Mouse (Mus musculus) liver, embryonic 15.5 days (tissue): Measurements from ENCODE around the gene Ccdc116. TPM values are rescaled to one million over a fixed set of nuclear protein-coding genes. Genes with fewer than 3 reads are reported as not detected.
A peak's percentile ranks its signal among the peaks of the same experiment; 100 is the strongest.

Experiments used
- ATAC-seq: fragments of 200-750 bp; cut with Nextera tagmentation; 2 replicates; pipeline ENCODE4 v1.8.0; 2017; ENCODE audit warnings: moderate number of reproducible peaks, mild to moderate bottlenecking, moderate library complexity; ENCODE audit not compliant: insufficient read depth
- H3K27ac ChIP-seq: fragments of 300-500 bp; sonication (generic); replicated peaks from 2 replicates; pipeline ENCODE4 v1.5.1; 2015; ENCODE audit warnings: mild to moderate bottlenecking, inconsistent platforms
- H3K27me3 ChIP-seq: fragments of 300-500 bp; sonication (generic); 2 replicates; pipeline ENCODE4 v1.6.1; 2015; ENCODE audit warnings: mild to moderate bottlenecking, inconsistent platforms
- H3K36me3 ChIP-seq: fragments of 300-500 bp; sonication (generic); replicated peaks from 2 replicates; pipeline ENCODE4 v1.6.1; 2015; ENCODE audit warnings: moderate library complexity, mild to moderate bottlenecking, inconsistent platforms
- H3K4me1 ChIP-seq: fragments of 300-500 bp; sonication (generic); replicated peaks from 2 replicates; pipeline ENCODE4 v1.6.1; 2015; ENCODE audit warnings: inconsistent platforms
- H3K4me2 ChIP-seq: fragments of 300-500 bp; sonication (generic); 2 replicates; pipeline ENCODE4 v1.6.1; 2015; ENCODE audit warnings: moderate library complexity, mild to moderate bottlenecking, inconsistent platforms
- H3K4me3 ChIP-seq: fragments of 300-500 bp; sonication (generic); replicated peaks from 2 replicates; pipeline ENCODE4 v1.5.1; 2015; ENCODE audit warnings: mild to moderate bottlenecking, inconsistent platforms
- H3K9ac ChIP-seq: fragments of 300-500 bp; sonication (generic); 2 replicates; pipeline ENCODE4 v1.6.1; 2015; ENCODE audit warnings: moderate library complexity, mild to moderate bottlenecking, inconsistent platforms
- H3K9me3 ChIP-seq: fragments of 300-500 bp; sonication (generic); replicated peaks from 2 replicates; pipeline ENCODE4 v1.6.1; 2016; ENCODE audit warnings: inconsistent platforms
- WGBS: fragments of 180-500 bp; shearing (Covaris S2); methylation state at CpG from one replicate; pipeline ENCODE4 v1.1.7; 2015; ENCODE audit warnings: mixed read lengths; ENCODE audit not compliant: insufficient replicate concordance; 5-methylcytosine and 5-hydroxymethylcytosine counted together
- polyA plus RNA-seq: library from polyadenylated mRNA; unstranded; fragments of >200 nt; fragmentation: Nextera tagmentation; extraction: Ambion mirVana; gene quantifications from 2 replicates; pipeline ENCODE4 v1.2.1, GENCODE M21; 2015

Ccdc116 gene
- polyA plus RNA-seq, 1 experiment from 2014 or later, result 0.26 TPM

DNA sequence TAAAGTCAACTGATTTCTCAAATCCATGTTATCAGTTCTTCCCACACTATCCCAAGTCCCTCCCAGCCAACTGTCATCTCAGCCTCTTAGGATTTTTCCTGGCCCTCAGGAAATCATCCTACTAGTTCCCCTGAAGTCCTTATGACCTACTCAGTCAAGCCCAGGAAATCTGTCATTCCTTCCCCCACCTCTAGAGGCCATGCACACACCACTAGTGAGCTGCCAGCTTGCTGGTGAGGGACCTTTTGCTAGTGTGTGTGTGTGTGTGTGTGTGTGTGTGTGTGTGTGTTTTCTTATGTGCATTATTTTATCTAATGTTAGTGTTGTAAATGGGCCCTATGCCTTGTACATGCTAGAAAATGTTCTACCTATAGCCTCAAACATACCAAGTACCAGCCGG, 19.7 kb downstream of the Ccdc116 start:
- H3K27me3 ChIP-seq, result no peaks in the 10 kb centered on the region
- WGBS, result 91% methylated on average over 1 of the region's 1 CpGs

GRCm38 (mm10) chr16:17124871-17125520, 22.0 kb downstream of the Ccdc116 start, which contains the start of gene 2610318N02Rik:
TSS of gene 2610318N02Rik (minus strand) at chr16:17125167.
- peak within 1 kb of the TSS; percentile 65 for H3K9ac ChIP-seq
- H3K36me3 ChIP-seq, result peaks cover 12% of the 10 kb centered on the region; the same call in 1 of the 2 replicates
- peak within 1 kb of the TSS; percentile 64 for H3K27ac ChIP-seq
- WGBS, result under 1% methylated on average over 25 of the region's 25 CpGs
- no peaks in the 10 kb centered on the region for H3K9me3 ChIP-seq
- no peaks in the 10 kb centered on the region for H3K27me3 ChIP-seq
- peak; percentile 97 for ATAC-seq
- peaks cover 26% of the 10 kb centered on the region for H3K4me1 ChIP-seq
- H3K4me3 ChIP-seq, result peak within 1 kb of the TSS; percentile 63
- H3K4me2 ChIP-seq, result peak within 1 kb of the TSS; percentile 85

More for the DNA sequence above, 19.7 kb downstream of the Ccdc116 start:
- H3K9me3 ChIP-seq, result no peaks in the 10 kb centered on the region
- no peak overlapping the region for H3K27ac ChIP-seq
- no peak overlapping the region for H3K9ac ChIP-seq
- no peak overlapping the region for H3K4me2 ChIP-seq
- H3K4me1 ChIP-seq, result peaks cover 41% of the 10 kb centered on the region
- no peak overlapping the region for H3K4me3 ChIP-seq
- H3K36me3 ChIP-seq, result peaks cover 9% of the 10 kb centered on the region; the same call in 1 of the 2 replicates
- no peak for ATAC-seq

GRCm38 (mm10) chr16:17124119-17124870, 22.7 kb downstream of the Ccdc116 start:
- H3K36me3 ChIP-seq, result peaks cover 12% of the 10 kb centered on the region; the same call in 1 of the 2 replicates
- no peak for ATAC-seq
- no peaks in the 10 kb centered on the region for H3K27me3 ChIP-seq
- H3K27ac ChIP-seq, result no peak overlapping the region
- 5% methylated on average over 22 of the region's 22 CpGs for WGBS
- H3K4me1 ChIP-seq, result peaks cover 26% of the 10 kb centered on the region
- H3K9me3 ChIP-seq, result no peaks in the 10 kb centered on the region
- H3K9ac ChIP-seq, result peak overlapping the region; percentile 65
- peak overlapping the region; percentile 63 for H3K4me3 ChIP-seq
- peak overlapping the region; percentile 85 for H3K4me2 ChIP-seq

- no peak for ATAC-seq
- Histone ChIP-seq H3K9me3 (no peaks in the 10 kb centered on the region), H3K4me2 (no peak overlapping the region), H3K27me3 (no peaks in the 10 kb centered on the region), H3K9ac (no peak overlapping the region), H3K4me1 (peaks cover 26% of the 10 kb centered on the region), H3K27ac (no peak overlapping the region), H3K36me3 (peaks cover 15% of the 10 kb centered on the region; the same call in 1 of the 2 replicates), H3K4me3 (no peak overlapping the region)
- WGBS, result 86% methylated on average over 14 of the region's 14 CpGs
Observed at GRCm38 (mm10) chr16:17121569-17121968, 25.5 kb downstream of the Ccdc116 start.

DNA sequence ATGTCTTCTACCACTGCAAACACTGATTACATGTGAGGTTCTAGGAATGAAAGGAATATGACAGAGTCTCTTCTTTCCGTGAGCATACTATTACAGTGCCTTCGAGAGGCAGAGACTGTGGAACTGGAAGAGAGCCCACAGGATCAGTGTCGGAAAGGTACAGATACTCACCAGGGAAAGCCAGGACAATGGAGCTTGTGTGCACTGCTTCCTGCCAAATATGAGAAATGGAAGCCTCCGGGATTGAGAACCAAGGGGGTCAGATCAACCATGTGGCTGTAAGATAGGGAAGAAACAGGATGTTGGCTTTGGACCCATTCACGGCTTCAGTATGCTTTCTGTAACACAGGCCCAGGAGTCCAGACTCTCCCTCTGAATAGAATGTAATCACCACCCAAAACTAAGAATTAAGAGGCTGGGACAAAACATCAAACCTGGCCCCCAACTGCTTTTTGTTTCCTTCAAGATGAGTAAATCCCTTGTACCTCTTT, 29.7 kb downstream of the Ccdc116 start:
- Histone ChIP-seq H3K4me3 (no peak overlapping the region), H3K9me3 (no peaks in the 10 kb centered on the region), H3K4me1 (no peaks in the 10 kb centered on the region), H3K9ac (no peak overlapping the region), H3K27ac (no peak overlapping the region), H3K4me2 (no peak overlapping the region), H3K36me3 (peaks cover 10% of the 10 kb centered on the region; the same call in 1 of the 2 replicates), H3K27me3 (no peaks in the 10 kb centered on the region)
- no peak for ATAC-seq
- WGBS, result 76% methylated on average over 5 of the region's 5 CpGs

- Histone ChIP-seq H3K4me2 (peak within 1 kb of the TSS; percentile 72), H3K4me1 (peaks cover 19% of the 10 kb centered on the region), H3K36me3 (peaks cover 29% of the 10 kb centered on the region), H3K27ac (peak within 1 kb of the TSS; percentile 84), H3K27me3 (no peaks in the 10 kb centered on the region), H3K9ac (peak within 1 kb of the TSS; percentile 75), H3K9me3 (no peaks in the 10 kb centered on the region), H3K4me3 (peak within 1 kb of the TSS; percentile 76)
- ATAC-seq, result peak; percentile 87
- 3% methylated on average over 38 of the region's 38 CpGs for WGBS
Observed at GRCm38 (mm10) chr16:17110771-17111743, 36.0 kb downstream of the Ccdc116 start, which contains the start of gene Ppil2. TSS of gene Ppil2 (minus strand) at chr16:17111257.

DNA sequence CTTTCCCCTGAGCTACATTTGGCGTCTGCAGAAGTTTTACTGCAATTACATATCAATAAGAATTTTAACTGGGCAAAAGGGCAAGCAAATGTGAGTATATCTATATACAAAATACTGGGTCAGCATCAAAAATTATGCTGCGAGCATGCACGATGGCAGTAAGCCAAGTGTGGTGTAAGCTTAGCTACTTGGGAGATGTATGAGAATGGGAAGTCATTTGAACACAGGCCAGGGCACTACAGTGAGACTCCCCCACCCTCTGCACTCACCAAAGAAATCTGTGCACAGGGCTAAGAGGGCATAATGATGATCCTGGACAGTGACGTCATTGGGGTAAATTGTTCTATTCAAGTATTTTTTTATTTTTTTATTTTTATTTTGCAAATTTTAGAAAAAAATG, 42.4 kb downstream of the Ccdc116 start:
- no peak for ATAC-seq
- no peak overlapping the region for H3K4me3 ChIP-seq
- H3K4me1 ChIP-seq, result peaks cover 2% of the 10 kb centered on the region
- no peaks in the 10 kb centered on the region for H3K27me3 ChIP-seq
- no peaks in the 10 kb centered on the region for H3K9me3 ChIP-seq
- H3K4me2 ChIP-seq, result no peak overlapping the region
- no peak overlapping the region for H3K9ac ChIP-seq
- H3K36me3 ChIP-seq, result peaks cover 82% of the 10 kb centered on the region
- H3K27ac ChIP-seq, result no peak overlapping the region
- 74% methylated on average over 4 of the region's 4 CpGs for WGBS

DNA sequence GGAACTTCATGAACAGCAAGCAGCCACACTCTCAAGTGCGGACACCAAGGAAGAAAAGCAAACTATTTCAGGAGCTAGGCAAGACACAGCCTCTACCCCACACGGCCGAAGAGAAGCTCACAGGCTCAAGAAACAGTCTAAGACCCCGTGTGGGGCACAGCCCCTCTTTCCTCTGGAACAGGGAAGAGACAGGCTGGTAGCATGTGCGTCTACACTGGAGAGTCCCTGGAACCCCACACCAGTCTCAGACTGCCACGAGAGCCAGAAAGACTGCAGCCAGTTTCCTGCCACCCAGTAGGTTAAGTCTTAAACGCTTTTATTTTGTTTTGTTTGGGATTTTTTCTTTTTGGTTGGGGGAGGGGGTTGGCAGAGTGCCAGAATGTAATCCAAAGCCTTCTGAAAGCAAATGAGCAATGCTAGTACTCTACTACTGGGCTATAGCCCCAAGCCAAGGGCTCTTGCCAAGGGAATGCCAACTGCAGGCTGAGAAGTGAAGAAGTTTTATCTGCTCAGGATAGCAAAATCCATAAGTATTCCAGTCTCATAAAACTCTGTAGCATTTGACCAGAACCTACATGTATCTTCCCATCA, 44.3 kb downstream of the Ccdc116 start:
- Histone ChIP-seq H3K36me3 (peaks cover 88% of the 10 kb centered on the region), H3K27ac (no peak overlapping the region), H3K4me1 (no peaks in the 10 kb centered on the region), H3K4me3 (no peak overlapping the region), H3K9me3 (no peaks in the 10 kb centered on the region), H3K4me2 (no peak overlapping the region), H3K27me3 (no peaks in the 10 kb centered on the region), H3K9ac (no peak overlapping the region)
- 79% methylated on average over 7 of the region's 7 CpGs for WGBS
- ATAC-seq, result no peak

DNA sequence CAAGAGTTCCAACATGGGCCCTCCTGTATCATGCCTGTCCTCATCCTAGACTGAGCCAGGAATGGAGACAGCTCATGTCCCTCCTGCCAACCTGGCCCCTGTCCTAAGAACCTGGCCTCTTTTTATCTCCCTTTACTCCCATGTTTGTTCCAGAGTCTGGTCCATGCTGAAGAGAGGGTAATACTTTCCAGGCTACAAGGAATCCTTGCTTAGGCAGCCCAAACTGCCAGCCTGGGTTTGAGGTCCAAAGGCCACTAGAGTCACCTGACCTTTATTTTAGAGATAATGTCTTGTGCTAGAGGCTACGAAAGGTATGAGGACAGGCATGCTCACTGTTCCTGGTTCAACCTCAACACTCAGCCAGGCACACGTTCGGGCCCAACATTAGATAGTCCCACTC, 50.1 kb downstream of the Ccdc116 start:
- 76% methylated on average over 3 of the region's 3 CpGs for WGBS
- Histone ChIP-seq H3K36me3 (peaks cover 92% of the 10 kb centered on the region), H3K4me3 (no peak overlapping the region), H3K27ac (no peak overlapping the region), H3K4me2 (no peak overlapping the region), H3K9ac (no peak overlapping the region), H3K4me1 (no peaks in the 10 kb centered on the region), H3K27me3 (no peaks in the 10 kb centered on the region), H3K9me3 (no peaks in the 10 kb centered on the region)
- no peak for ATAC-seq
